In genomic region chr11:117409331-117409730, GRCm38 (mm10) we compare ENCODE assay signal across 13 mouse cellular contexts.
DNase-seq lines count a peak whose midpoint lies in the region; ATAC-seq lines count a peak whose summit lies in the region.
"Had no signal": no experiment of that assay in that cellular context is flagged by ENCODE, and none has a peak within 500 bp of the region (broad histone marks: within the 10 kb centered on the region; RNA-seq: fewer than 3 reads in every experiment).

No protein-coding gene starts in this region.

- no peak for DNase-seq in forebrain, embryonic 10.5 days (ENCODE audit: extremely low spot score, low spot score)
- DNase-seq in forebrain, embryonic 11.5 days (ENCODE audit: low spot score): no peak
- DNase-seq in T-cell, adult 2 months (ENCODE audit: low spot score): peak; percentile 24
- DNase-seq in heart, embryonic 10.5 days (ENCODE audit: low spot score): no peak
- no peak for DNase-seq in heart, adult 9 months (ENCODE audit: low spot score in 2 of 2)
- no peak for DNase-seq in urinary bladder, postnatal 25 days (ENCODE audit: low spot score)
- DNase-seq: liver, embryonic 13.5 days; lung, postnatal 14 days; thymus, postnatal 25 days had no signal

- H3K27me3 ChIP-seq in forebrain, embryonic 10.5 days (ENCODE audit: poor library complexity, severe bottlenecking): peaks cover 84% of the 10 kb centered on the region
- H3K27me3 ChIP-seq in forebrain, embryonic 11.5 days (ENCODE audit: control insufficient read depth, insufficient read depth, low read length): peaks cover 12% of the 10 kb centered on the region; the same call in 1 of the 2 replicates
- H3K27me3 ChIP-seq in hindbrain, embryonic 13.5 days: peaks cover 30% of the 10 kb centered on the region
- no peaks in the 10 kb centered on the region for H3K27me3 ChIP-seq in midbrain, embryonic 16.5 days (ENCODE audit: control insufficient read depth, insufficient read depth, low read depth, low read length)
- H3K27me3 ChIP-seq in heart, embryonic 10.5 days (ENCODE audit: insufficient read depth, poor library complexity, severe bottlenecking): peaks cover 88% of the 10 kb centered on the region

- ATAC-seq in forebrain, embryonic 11.5 days (replicated peaks; ENCODE audit: low FRiP score): no peak
- no peak for ATAC-seq in hindbrain, embryonic 13.5 days (ENCODE audit: low FRiP score)
- no peak for ATAC-seq in midbrain, embryonic 16.5 days

- no peak overlapping the region; the same call in 1 of the 2 replicates for H3K9ac ChIP-seq in forebrain, embryonic 11.5 days (ENCODE audit: low read length)
- peak overlapping the region; percentile 63; the same call in 1 of the 2 replicates for H3K9ac ChIP-seq in hindbrain, embryonic 13.5 days
- H3K9ac ChIP-seq in midbrain, embryonic 16.5 days (ENCODE audit: low read depth, low read length): peak overlapping the region; percentile 46; the same call in 1 of the 2 replicates
- H3K9ac ChIP-seq: heart, embryonic 13.5 days; liver, embryonic 13.5 days had no signal

- H3K36me3 ChIP-seq in forebrain, embryonic 10.5 days (replicated peaks): no peaks in the 10 kb centered on the region
- no peaks in the 10 kb centered on the region for H3K36me3 ChIP-seq in forebrain, embryonic 11.5 days (ENCODE audit: control insufficient read depth, insufficient read depth, low read length)
- no peaks in the 10 kb centered on the region for H3K36me3 ChIP-seq in hindbrain, embryonic 13.5 days
- no peaks in the 10 kb centered on the region for H3K36me3 ChIP-seq in midbrain, embryonic 16.5 days (ENCODE audit: control insufficient read depth, insufficient read depth, low read length)
- H3K36me3 ChIP-seq in heart, embryonic 10.5 days: no peaks in the 10 kb centered on the region
- H3K36me3 ChIP-seq: heart, embryonic 13.5 days; liver, embryonic 13.5 days had no signal

- 70% methylated on average over 11 of the region's 11 CpGs for WGBS in forebrain, embryonic 10.5 days
- whole genome bisulfite sequencing in forebrain, embryonic 11.5 days: 69% methylated on average over 11 of the region's 11 CpGs
- WGBS in hindbrain, embryonic 13.5 days: 61% methylated on average over 11 of the region's 11 CpGs
- WGBS in midbrain, embryonic 16.5 days: 54% methylated on average over 11 of the region's 11 CpGs
- WGBS in heart, embryonic 10.5 days: 61% methylated on average over 11 of the region's 11 CpGs

- 0 out of 2 replicates have a peak overlapping the region, but pooled peaks have one; percentile 53 for H3K4me3 ChIP-seq in forebrain, embryonic 10.5 days
- H3K4me3 ChIP-seq in forebrain, embryonic 11.5 days (ENCODE audit: low read depth, low read length): no peak overlapping the region
- H3K4me3 ChIP-seq in hindbrain, embryonic 13.5 days: no peak overlapping the region
- no peak overlapping the region for H3K4me3 ChIP-seq in midbrain, embryonic 16.5 days (ENCODE audit: low read depth, low read length)
- no peak overlapping the region for H3K4me3 ChIP-seq in heart, embryonic 10.5 days
- H3K4me3 ChIP-seq: heart, embryonic 13.5 days; liver, embryonic 13.5 days; myocyte had no signal

- peak overlapping the region; percentile 93 for H3K27ac ChIP-seq in forebrain, embryonic 10.5 days
- H3K27ac ChIP-seq in forebrain, embryonic 11.5 days (ENCODE audit: low read depth, low read length): no peak overlapping the region
- peak overlapping the region; percentile 97 for H3K27ac ChIP-seq in hindbrain, embryonic 13.5 days
- peak overlapping the region; percentile 96 for H3K27ac ChIP-seq in midbrain, embryonic 16.5 days (ENCODE audit: low read length)
- no peak overlapping the region for H3K27ac ChIP-seq in heart, embryonic 10.5 days
- H3K27ac ChIP-seq: heart, embryonic 13.5 days; liver, embryonic 13.5 days had no signal

- peaks cover 11% of the 10 kb centered on the region; the same call in 1 of the 2 replicates for H3K9me3 ChIP-seq in forebrain, embryonic 10.5 days
- no peaks in the 10 kb centered on the region for H3K9me3 ChIP-seq in forebrain, embryonic 11.5 days (ENCODE audit: control insufficient read depth, low read length)
- H3K9me3 ChIP-seq in hindbrain, embryonic 13.5 days: no peaks in the 10 kb centered on the region
- H3K9me3 ChIP-seq in midbrain, embryonic 16.5 days (replicated peaks; ENCODE audit: control insufficient read depth, low read length, poor library complexity, severe bottlenecking): no peaks in the 10 kb centered on the region
- no peaks in the 10 kb centered on the region for H3K9me3 ChIP-seq in heart, embryonic 10.5 days
- H3K9me3 ChIP-seq: heart, embryonic 13.5 days; liver, embryonic 13.5 days had no signal

- H3K4me1 ChIP-seq in forebrain, embryonic 10.5 days: peaks cover 81% of the 10 kb centered on the region
- peaks cover 37% of the 10 kb centered on the region for H3K4me1 ChIP-seq in forebrain, embryonic 11.5 days (replicated peaks; ENCODE audit: control insufficient read depth, insufficient read depth, low read length)
- H3K4me1 ChIP-seq in hindbrain, embryonic 13.5 days (replicated peaks): peaks cover 65% of the 10 kb centered on the region
- peaks cover 61% of the 10 kb centered on the region for H3K4me1 ChIP-seq in midbrain, embryonic 16.5 days (ENCODE audit: control insufficient read depth, insufficient read depth, low read length)
- H3K4me1 ChIP-seq in heart, embryonic 10.5 days: peaks cover 29% of the 10 kb centered on the region

- no peak overlapping the region for H3K4me2 ChIP-seq in forebrain, embryonic 11.5 days (ENCODE audit: low read depth, low read length, severe bottlenecking)
- H3K4me2 ChIP-seq in hindbrain, embryonic 13.5 days: peak overlapping the region; percentile 9; the same call in 1 of the 2 replicates
- H3K4me2 ChIP-seq in midbrain, embryonic 16.5 days (ENCODE audit: low read length): peak overlapping the region; percentile 61; the same call in 1 of the 2 replicates
- H3K4me2 ChIP-seq: liver, embryonic 13.5 days had no signal

Comparison
In these comparisons a context has a peak if more than half of its experiments do, and no peak if none do; other contexts are left out.
1. H3K27ac ChIP-seq: peak in forebrain, embryonic 10.5 days (single experiment), hindbrain, embryonic 13.5 days (single experiment) and midbrain, embryonic 16.5 days (single experiment); none in forebrain, embryonic 11.5 days (single experiment) and heart, embryonic 10.5 days (single experiment).